Mouse (Mus musculus) mouse trophoblast stem cell (cell line): ENCODE results near the gene Gm43302.
"Not testable (repeated sequence)": the region's sequence is repeated elsewhere in the genome, so short reads cannot be mapped to it uniquely, and the experiment has no call there.

Source experiments
- in situ Hi-C, 2 experiments: fragments of 300-500 bp; cut with MseI, MboI; formaldehyde crosslinking; loops; 2 replicates in 1 of 2; 3 replicates in 1 of 2; pipeline ENCODE4 v1.15.1; 2025

Gm43302 gene

GRCm38 (mm10) chr5:105200791-105201355, 92.6 kb downstream of the Gm43302 start:
- in situ Hi-C loops: not testable (repeated sequence)

DNA sequence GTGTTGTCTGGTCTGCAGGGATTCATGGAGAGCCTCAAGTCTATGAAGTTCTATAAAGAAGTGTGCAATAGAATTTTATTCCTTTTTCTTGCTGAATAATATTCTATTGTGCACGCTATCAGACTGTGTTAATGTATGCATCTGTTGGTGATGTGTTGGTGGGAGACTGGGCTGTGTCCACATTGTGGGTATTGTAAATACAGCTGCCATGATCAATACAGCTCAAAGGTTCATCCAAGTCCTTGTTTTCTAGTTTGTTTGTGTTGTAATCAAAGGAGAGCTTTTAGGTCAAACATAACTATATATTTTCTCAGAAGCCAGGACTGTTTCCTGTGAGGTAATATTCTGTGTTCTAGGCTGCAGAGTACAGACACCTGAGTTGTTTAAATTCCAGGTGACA, 94.3 kb downstream of the Gm43302 start:
- in situ Hi-C loops: not testable (repeated sequence)

DNA sequence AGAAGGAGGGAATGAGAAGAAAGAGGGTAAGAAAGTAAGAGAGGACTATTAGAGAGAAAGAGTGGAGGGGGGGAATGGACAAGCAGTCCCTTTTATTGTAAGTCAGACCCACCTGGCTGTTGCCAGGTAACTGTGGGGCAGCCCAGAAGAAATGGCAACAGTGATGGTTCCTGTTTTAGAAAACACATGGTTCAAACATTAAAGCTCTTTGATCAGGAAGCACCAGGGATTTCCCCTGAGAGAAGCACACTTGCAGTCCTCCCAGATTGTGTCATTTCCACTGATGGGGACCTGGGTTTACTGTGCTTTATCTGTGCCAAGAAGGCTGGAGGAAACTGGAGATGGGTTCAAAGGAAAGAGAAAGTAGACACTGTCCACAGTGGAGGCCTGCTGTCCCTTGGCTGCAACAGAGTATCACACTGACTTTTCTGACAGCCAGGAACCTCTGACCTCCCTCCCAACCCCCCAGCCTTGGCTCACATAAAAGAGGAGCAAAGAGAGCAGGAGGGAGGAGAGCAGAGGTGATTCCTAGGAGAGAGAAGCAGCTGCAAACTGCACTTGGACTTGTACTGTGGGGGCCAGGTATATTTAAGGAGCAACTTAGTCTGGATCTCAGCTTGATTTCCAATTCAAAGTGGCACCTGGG, 95.5 kb downstream of the Gm43302 start:
- in situ Hi-C loops: not testable (repeated sequence)

- in situ Hi-C loops: not testable (repeated sequence)
Observed at GRCm38 (mm10) chr5:105196308-105196707, 97.2 kb downstream of the Gm43302 start.

- in situ Hi-C loops: not testable (repeated sequence)
Observed at GRCm38 (mm10) chr5:105192536-105192935, 101.0 kb downstream of the Gm43302 start.

GRCm38 (mm10) chr5:105181446-105181845, 112.0 kb downstream of the Gm43302 start:
- in situ Hi-C loops: no loop called here
